Mouse (Mus musculus): Measurements from ENCODE around the gene Klre1. TPM values are rescaled to one million over a fixed set of nuclear protein-coding genes. Genes with fewer than 3 reads are reported as not detected.

The Klre1 gene
- polyA plus RNA-seq, 1 experiment from 2014 or later, result not detected

GRCm38 (mm10) chr6:129543709-129544606 lies 33.7 kb upstream of the Klre1 start:
- Histone ChIP-seq H3K4me3 (replicated peaks) (no peak overlapping the region), H3K9me3 (no peaks in the 10 kb centered on the region), H3K36me3 (peaks cover 36% of the 10 kb centered on the region), H3K4me2 (replicated peaks) (no peak overlapping the region), H3K4me1 (replicated peaks) (peaks cover 9% of the 10 kb centered on the region), H3K27ac (no peak overlapping the region), H3K27me3 (no peaks in the 10 kb centered on the region), H3K9ac (replicated peaks) (no peak overlapping the region)
- peak; percentile 81 for ATAC-seq
- 62% methylated on average over 6 of the region's 6 CpGs for WGBS

DNA sequence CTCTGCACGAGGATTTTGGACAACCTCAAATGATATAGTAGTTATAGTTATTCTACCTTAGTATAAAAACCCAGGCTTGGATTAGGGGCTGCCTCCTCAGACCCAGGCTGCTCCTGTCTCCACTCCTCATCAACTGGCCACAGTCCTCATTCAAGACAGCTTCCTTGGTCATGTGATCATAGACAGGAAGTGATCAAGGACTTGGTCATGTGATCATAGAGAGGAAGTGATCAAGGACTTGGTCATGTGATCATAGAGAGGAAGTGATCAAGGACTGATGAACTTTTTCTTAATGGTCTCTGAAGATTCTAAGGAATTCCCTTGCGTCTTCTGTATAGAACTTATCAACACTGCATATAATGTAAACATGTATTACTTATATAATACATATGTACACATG lies 30.4 kb upstream of the Klre1 start:
- no peak overlapping the region for H3K4me2 ChIP-seq (replicated peaks)
- 0 out of 2 replicates have a peak, but pooled peaks cover 3% of the 10 kb centered on the region for H3K4me1 ChIP-seq (replicated peaks)
- no peak for ATAC-seq
- no peak overlapping the region for H3K27ac ChIP-seq
- peaks cover 4% of the 10 kb centered on the region; the same call in 1 of the 2 replicates for H3K36me3 ChIP-seq
- WGBS, result 89% methylated on average over 2 of the region's 2 CpGs
- H3K4me3 ChIP-seq (replicated peaks), result no peak overlapping the region
- no peak overlapping the region for H3K9ac ChIP-seq (replicated peaks)
- H3K9me3 ChIP-seq, result no peaks in the 10 kb centered on the region
- H3K27me3 ChIP-seq, result no peaks in the 10 kb centered on the region

DNA sequence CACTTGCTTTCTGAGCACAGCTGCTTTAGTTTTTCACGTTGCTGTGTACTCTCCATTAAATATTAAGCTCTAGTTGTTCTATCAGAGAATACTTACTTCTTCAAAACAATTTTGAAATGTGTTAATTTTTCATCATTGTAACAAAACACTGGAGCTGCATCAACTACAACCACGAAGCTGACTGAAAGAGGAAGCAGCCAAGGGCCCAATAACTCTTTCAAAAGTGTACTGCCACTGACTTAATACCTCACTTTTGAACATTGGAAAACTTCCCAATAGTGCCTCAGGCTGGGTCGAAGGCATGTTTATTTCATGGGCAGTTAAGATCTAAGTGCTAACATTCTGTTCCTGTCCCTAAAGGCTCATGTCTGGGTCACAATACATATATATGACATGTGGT lies 29.7 kb upstream of the Klre1 start:
- no peak for ATAC-seq
- H3K27me3 ChIP-seq, result no peaks in the 10 kb centered on the region
- H3K4me3 ChIP-seq (replicated peaks), result no peak overlapping the region
- H3K4me1 ChIP-seq (replicated peaks), result 0 out of 2 replicates have a peak, but pooled peaks cover 3% of the 10 kb centered on the region
- no peaks in the 10 kb centered on the region for H3K9me3 ChIP-seq
- no peak overlapping the region for H3K9ac ChIP-seq (replicated peaks)
- H3K4me2 ChIP-seq (replicated peaks), result no peak overlapping the region
- WGBS, result 76% methylated on average over 3 of the region's 3 CpGs
- no peak overlapping the region for H3K27ac ChIP-seq
- H3K36me3 ChIP-seq, result no peaks in the 10 kb centered on the region

GRCm38 (mm10) chr6:129557298-129558023 lies 20.2 kb upstream of the Klre1 start:
- Histone ChIP-seq H3K27me3 (no peaks in the 10 kb centered on the region), H3K9ac (replicated peaks) (no peak overlapping the region), H3K4me1 (replicated peaks) (peaks cover 11% of the 10 kb centered on the region; the same call in 1 of the 2 replicates), H3K36me3 (no peaks in the 10 kb centered on the region), H3K9me3 (no peaks in the 10 kb centered on the region), H3K27ac (no peak overlapping the region), H3K4me2 (replicated peaks) (no peak overlapping the region), H3K4me3 (replicated peaks) (no peak overlapping the region)
- ATAC-seq, result peak; percentile 43

- ATAC-seq, result peak; percentile 90
- Histone ChIP-seq H3K27ac (no peak overlapping the region), H3K4me3 (replicated peaks) (no peak overlapping the region), H3K36me3 (no peaks in the 10 kb centered on the region), H3K27me3 (no peaks in the 10 kb centered on the region), H3K4me1 (replicated peaks) (peaks cover 11% of the 10 kb centered on the region; the same call in 1 of the 2 replicates), H3K9me3 (no peaks in the 10 kb centered on the region), H3K9ac (replicated peaks) (no peak overlapping the region), H3K4me2 (replicated peaks) (no peak overlapping the region)
- WGBS, result 19% methylated on average over 12 of the region's 12 CpGs
These were observed 18.6 kb upstream of the Klre1 start for GRCm38 (mm10) chr6:129558946-129559640.

DNA sequence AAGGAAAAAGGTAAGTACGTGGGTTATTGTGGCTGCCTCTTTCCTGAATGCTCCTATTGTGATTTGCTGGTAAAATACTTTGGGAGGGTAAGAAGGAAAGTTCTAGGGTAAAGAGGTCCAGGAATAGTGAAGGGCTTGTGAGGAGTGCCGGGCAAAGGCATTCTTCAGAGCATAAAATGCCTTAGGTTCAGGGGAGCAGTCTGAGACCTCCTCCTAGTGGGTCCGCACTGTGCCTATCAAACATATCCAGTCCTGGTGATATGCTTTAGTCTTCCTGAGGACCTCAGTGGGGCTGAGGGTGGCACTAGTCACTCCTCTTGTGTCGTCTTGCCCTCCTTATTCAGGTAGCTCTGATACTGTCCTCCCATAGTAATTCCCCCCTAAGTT lies 18.1 kb upstream of the Klre1 start:
- Histone ChIP-seq H3K27me3 (no peaks in the 10 kb centered on the region), H3K27ac (no peak overlapping the region), H3K36me3 (no peaks in the 10 kb centered on the region), H3K4me3 (replicated peaks) (no peak overlapping the region), H3K4me2 (replicated peaks) (no peak overlapping the region), H3K4me1 (replicated peaks) (peaks cover 11% of the 10 kb centered on the region; the same call in 1 of the 2 replicates), H3K9me3 (no peaks in the 10 kb centered on the region), H3K9ac (replicated peaks) (no peak overlapping the region)
- 57% methylated on average over 4 of the region's 4 CpGs for WGBS
- peak; percentile 56 for ATAC-seq

DNA sequence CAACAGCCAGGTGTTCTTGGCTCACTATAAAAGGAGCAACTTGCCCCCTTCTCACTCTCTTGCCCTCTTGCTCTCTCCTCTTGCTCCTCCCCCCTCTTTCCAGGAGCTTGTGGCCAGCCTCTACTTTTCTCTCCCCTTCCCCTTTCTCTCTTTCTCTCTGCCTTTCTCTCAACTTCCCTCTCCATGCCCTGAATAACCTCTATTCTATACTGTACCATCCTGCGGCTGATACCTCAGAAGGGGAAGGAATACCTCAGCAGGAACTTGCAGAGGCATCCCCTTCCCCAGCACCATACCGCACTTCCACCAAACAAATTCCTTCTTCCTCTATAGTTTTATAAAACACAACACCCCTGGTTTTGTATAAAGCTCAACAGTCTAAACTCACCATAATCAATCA lies 12.4 kb upstream of the Klre1 start:
- H3K4me1 ChIP-seq (replicated peaks), result no peaks in the 10 kb centered on the region
- H3K9me3 ChIP-seq, result no peaks in the 10 kb centered on the region
- H3K4me3 ChIP-seq (replicated peaks), result no peak overlapping the region
- ATAC-seq, result no peak
- H3K9ac ChIP-seq (replicated peaks), result no peak overlapping the region
- 84% methylated on average over 2 of the region's 2 CpGs for WGBS
- no peaks in the 10 kb centered on the region for H3K27me3 ChIP-seq
- no peak overlapping the region for H3K27ac ChIP-seq
- H3K36me3 ChIP-seq, result no peaks in the 10 kb centered on the region
- no peak overlapping the region for H3K4me2 ChIP-seq (replicated peaks)

- no peak overlapping the region for H3K4me3 ChIP-seq (replicated peaks)
- no peak overlapping the region for H3K9ac ChIP-seq (replicated peaks)
- H3K4me1 ChIP-seq (replicated peaks), result no peaks in the 10 kb centered on the region
- H3K27ac ChIP-seq, result no peak overlapping the region
- no peaks in the 10 kb centered on the region for H3K36me3 ChIP-seq
- H3K4me2 ChIP-seq (replicated peaks), result no peak overlapping the region
- WGBS, result 40% methylated on average over 2 of the region's 2 CpGs
- no peak for ATAC-seq
- no peaks in the 10 kb centered on the region for H3K27me3 ChIP-seq
- H3K9me3 ChIP-seq, result no peaks in the 10 kb centered on the region
These were observed 2.4 kb upstream of the Klre1 start for GRCm38 (mm10) chr6:129575315-129575714.

GRCm38 (mm10) chr6:129581274-129581673 lies 3.6 kb downstream of the Klre1 start:
- Histone ChIP-seq H3K4me3 (replicated peaks) (no peak overlapping the region), H3K27me3 (no peaks in the 10 kb centered on the region), H3K9me3 (no peaks in the 10 kb centered on the region), H3K27ac (no peak overlapping the region), H3K4me2 (replicated peaks) (no peak overlapping the region), H3K4me1 (replicated peaks) (no peaks in the 10 kb centered on the region), H3K36me3 (no peaks in the 10 kb centered on the region), H3K9ac (replicated peaks) (no peak overlapping the region)
- 70% methylated on average over 4 of the region's 4 CpGs for WGBS
- no peak for ATAC-seq

- H3K27ac ChIP-seq, result no peak overlapping the region
- WGBS, result 81% methylated on average over 4 of the region's 4 CpGs
- H3K9ac ChIP-seq (replicated peaks), result no peak overlapping the region
- no peak for ATAC-seq
- no peak overlapping the region for H3K4me3 ChIP-seq (replicated peaks)
- H3K4me1 ChIP-seq (replicated peaks), result no peaks in the 10 kb centered on the region
- H3K4me2 ChIP-seq (replicated peaks), result no peak overlapping the region
- no peaks in the 10 kb centered on the region for H3K36me3 ChIP-seq
- no peaks in the 10 kb centered on the region for H3K27me3 ChIP-seq
- no peaks in the 10 kb centered on the region for H3K9me3 ChIP-seq
These were observed 4.2 kb downstream of the Klre1 start for GRCm38 (mm10) chr6:129581896-129582295.

DNA sequence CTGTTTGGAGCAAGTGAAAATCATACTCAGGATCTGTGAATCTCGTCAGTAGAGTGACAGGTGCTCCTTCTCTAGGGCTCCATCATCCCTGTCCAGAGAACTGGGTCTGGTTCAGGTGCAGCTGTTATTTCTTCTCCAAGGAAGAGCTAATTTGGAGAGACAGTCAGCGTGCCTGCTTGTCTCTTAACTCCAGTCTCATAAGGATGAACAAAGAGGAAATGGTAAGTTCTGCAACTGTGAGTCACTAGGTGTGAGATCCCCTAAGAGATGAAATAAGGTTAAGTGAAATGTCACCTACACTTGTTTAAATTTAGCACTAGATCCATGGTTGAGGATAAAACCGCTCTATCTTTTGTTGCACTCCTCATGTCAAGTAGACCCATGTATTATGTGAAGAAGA lies 5.3 kb downstream of the Klre1 start:
- H3K4me2 ChIP-seq (replicated peaks), result no peak overlapping the region
- no peak overlapping the region for H3K4me3 ChIP-seq (replicated peaks)
- H3K9ac ChIP-seq (replicated peaks), result no peak overlapping the region
- H3K27me3 ChIP-seq, result no peaks in the 10 kb centered on the region
- H3K36me3 ChIP-seq, result no peaks in the 10 kb centered on the region
- no peaks in the 10 kb centered on the region for H3K9me3 ChIP-seq
- no peak overlapping the region for H3K27ac ChIP-seq
- H3K4me1 ChIP-seq (replicated peaks), result no peaks in the 10 kb centered on the region
- no peak for ATAC-seq
- WGBS, result 82% methylated on average over 3 of the region's 3 CpGs

DNA sequence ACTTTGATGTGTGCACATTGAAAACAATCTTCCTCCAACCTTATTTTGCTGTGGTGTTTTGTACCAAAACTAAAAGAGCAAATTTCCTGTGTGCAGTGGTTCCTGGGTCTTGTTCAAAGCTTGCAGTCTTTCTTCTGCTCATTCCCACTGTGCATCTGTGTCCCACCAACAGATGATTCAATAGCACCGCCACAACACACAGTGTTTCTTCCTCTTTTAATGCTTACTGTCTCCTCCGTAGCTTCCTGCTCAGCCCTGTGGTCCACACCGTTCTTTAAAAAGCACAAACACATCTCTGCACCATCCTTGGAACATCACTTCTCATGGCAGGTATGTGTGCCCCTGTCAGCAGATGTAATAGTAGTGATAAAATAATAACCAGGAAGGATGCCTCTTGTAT lies 13.8 kb downstream of the Klre1 start, which contains the start of gene Klrd1:
Klrd1 (plus strand) TSS at position 275 of the 400 bp plus-strand sequence.
- ATAC-seq, result no peak
- H3K4me1 ChIP-seq (replicated peaks), result no peaks in the 10 kb centered on the region
- no peaks in the 10 kb centered on the region for H3K9me3 ChIP-seq
- H3K4me2 ChIP-seq (replicated peaks), result no peak within 1 kb of the TSS
- 83% methylated on average over 3 of the region's 3 CpGs for WGBS
- no peaks in the 10 kb centered on the region for H3K36me3 ChIP-seq
- H3K9ac ChIP-seq (replicated peaks), result no peak within 1 kb of the TSS
- H3K27me3 ChIP-seq, result no peaks in the 10 kb centered on the region
- H3K27ac ChIP-seq, result no peak within 1 kb of the TSS
- no peak within 1 kb of the TSS for H3K4me3 ChIP-seq (replicated peaks)
